Mouse (Mus musculus) duodenum, adult 2 months (tissue): ENCODE data around the gene Pimreg. TPM values are rescaled to one million over a fixed set of nuclear protein-coding genes. Genes with fewer than 3 reads are reported as not detected.

ENCODE experiments used
- polyA plus RNA-seq: library from polyadenylated mRNA; depleted of rRNA; stranded (reverse); fragments of >200 nt; gene quantifications from 2 replicates; pipeline ENCODE4 v1.2.3, GENCODE M21; 2012; ENCODE audit warnings: low replicate concordance; rRNA removed

Pimreg gene
- polyA plus RNA-seq, result 0.44 and 0.60 TPM in 2 replicates

GRCm38 (mm10) chr11:72041768-72042607 lies at the start of gene Pimreg:
Gene Pimreg (plus strand): TSS chr11:72042032.

DNA sequence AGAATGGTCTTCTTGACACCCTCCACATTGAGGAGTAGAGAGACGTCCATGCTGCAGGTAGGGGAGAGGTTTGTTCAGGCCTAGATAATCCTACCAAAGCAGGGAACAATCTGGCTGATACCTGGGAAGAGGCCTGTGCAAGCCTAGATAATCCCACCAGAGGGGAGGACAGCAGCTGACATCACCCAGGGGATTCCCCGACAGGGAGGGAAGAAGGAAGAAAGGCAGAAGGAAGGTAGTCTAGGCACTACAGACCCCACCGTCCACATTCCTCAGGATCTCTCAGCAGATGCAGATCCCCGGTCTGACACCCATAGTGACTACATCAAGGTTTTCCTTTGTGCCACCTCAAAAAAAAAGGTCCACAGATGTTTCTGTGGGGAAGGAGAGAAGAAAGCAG lies 4.4 kb upstream of the Pimreg start, which contains the start of gene Aipl1:
Aipl1 (minus strand) TSS at position 101 of the 400 bp plus-strand sequence.

Other genes starting within 250 kb of the Pimreg start
- 0.05 TPM in 2 replicates for gene Aipl1, start 4.5 kb upstream of the Pimreg start, polyA plus RNA-seq
- 2.8 and 3.7 TPM in 2 replicates for gene Pitpnm3, start 93.7 kb downstream of the Pimreg start, polyA plus RNA-seq
- 0.02 and 0.04 TPM in 2 replicates for gene Gm43951, start 164.8 kb downstream of the Pimreg start, polyA plus RNA-seq
- 1.2 and 2.3 TPM in 2 replicates for gene 4933427D14Rik, start 165.4 kb downstream of the Pimreg start, polyA plus RNA-seq
- 31.2 and 56.7 TPM in 2 replicates for gene Txndc17, start 165.5 kb downstream of the Pimreg start, polyA plus RNA-seq
- 2.2 TPM in 2 replicates for gene Med31, start 173.6 kb downstream of the Pimreg start, polyA plus RNA-seq
- 0.08 TPM in 1 of 2 replicates, not detected in the other for gene Slc13a5, start 225.2 kb downstream of the Pimreg start, polyA plus RNA-seq